Mouse (Mus musculus) limb, embryonic 14.5 days (tissue): ENCODE data around the gene Triobp. TPM values are rescaled to one million over a fixed set of nuclear protein-coding genes. Genes with fewer than 3 reads are reported as not detected.

Experiments
- ATAC-seq: fragments of 200-750 bp; cut with Nextera tagmentation; 2 replicates; pipeline ENCODE4 v1.8.0; 2017; ENCODE audit warnings: low read depth, moderate number of reproducible peaks, moderate TSS enrichment; ENCODE audit not compliant: low FRiP score
- DNase-seq: peaks from one replicate; pipeline ENCODE4 v3.0.0-alpha.2; 2015; ENCODE audit warnings: low spot score
- H3K27ac ChIP-seq: fragments of 300-500 bp; sonication (generic); replicated peaks from 2 replicates; pipeline ENCODE4 v1.5.1; 2014; ENCODE audit warnings: low read depth, mild to moderate bottlenecking, low read length, moderate library complexity, mixed read lengths
- H3K27me3 ChIP-seq: fragments of 300-500 bp; sonication (generic); 2 replicates; pipeline ENCODE4 v1.6.1; 2014; ENCODE audit warnings: low read length, mixed read lengths; ENCODE audit not compliant: control insufficient read depth, insufficient read depth
- H3K36me3 ChIP-seq: fragments of 300-500 bp; sonication (generic); 2 replicates; pipeline ENCODE4 v1.6.1; 2014; ENCODE audit warnings: mild to moderate bottlenecking, low read length, moderate library complexity, mixed read lengths; ENCODE audit not compliant: control insufficient read depth, insufficient read depth
- H3K4me1 ChIP-seq: fragments of 300-500 bp; sonication (generic); 2 replicates; pipeline ENCODE4 v1.6.1; 2014; ENCODE audit warnings: antibody characterized with exemption, low read length, mixed read lengths; ENCODE audit not compliant: control insufficient read depth, insufficient read depth
- H3K4me2 ChIP-seq: fragments of 300-500 bp; sonication (generic); replicated peaks from 2 replicates; pipeline ENCODE4 v1.6.1; 2014; ENCODE audit warnings: low read depth, mild to moderate bottlenecking, low read length, moderate library complexity; ENCODE audit not compliant: severe bottlenecking
- H3K4me3 ChIP-seq: fragments of 300-500 bp; sonication (generic); replicated peaks from 2 replicates; pipeline ENCODE4 v1.5.1; 2014; ENCODE audit warnings: low read length
- H3K9ac ChIP-seq: fragments of 300-500 bp; sonication (generic); 2 replicates; pipeline ENCODE4 v1.6.1; 2014; ENCODE audit warnings: mild to moderate bottlenecking, low read depth, low read length, moderate library complexity; ENCODE audit not compliant: severe bottlenecking
- H3K9me3 ChIP-seq: fragments of 300-500 bp; sonication (generic); 2 replicates; pipeline ENCODE4 v1.6.1; 2016; ENCODE audit warnings: low read length; ENCODE audit not compliant: control insufficient read depth
- POLR2A ChIP-seq: fragments of 200-500 bp; IDR thresholded peaks from 2 replicates; pipeline ENCODE4 v1.8.0; 2012; ENCODE audit warnings: inconsistent platforms, mild to moderate bottlenecking, moderate library complexity, borderline replicate concordance; ENCODE audit not compliant: insufficient read depth, insufficient read length; ENCODE audit errors: extremely low read depth
- WGBS: fragments of 180-500 bp; shearing (Covaris S2); extraction: QIAGEN DNeasy Blood & Tissue Kit; methylation state at CpG from one replicate; pipeline ENCODE4 v1.1.7; 2014; 5-methylcytosine and 5-hydroxymethylcytosine counted together
- polyA plus RNA-seq, 2 experiments: library from polyadenylated mRNA; depleted of rRNA in 1 of 2; stranded (reverse) in 1 of 2; unstranded in 1 of 2; fragments of >200 nt; fragmentation: Nextera tagmentation in 1 of 2; extraction: Ambion mirVana in 1 of 2; gene quantifications; 2 replicates each; pipeline versions ENCODE4 v1.2.1 to v1.2.3; 2012 to 2014

The Triobp gene
- polyA plus RNA-seq, 2 experiments = 44.7 to 64.4 TPM

GRCm38 (mm10) chr15:79027291-79028205, 80.0 kb downstream of the Triobp start:
- 9% methylated on average over 27 of the region's 46 CpGs for WGBS
- no peaks in the 10 kb centered on the region for H3K27me3 ChIP-seq
- peaks cover 25% of the 10 kb centered on the region for H3K4me1 ChIP-seq
- H3K36me3 ChIP-seq = no peaks in the 10 kb centered on the region
- H3K27ac ChIP-seq = peak overlapping the region; percentile 99
- peak overlapping the region; percentile 96 for H3K4me2 ChIP-seq
- DNase-seq (no peak), ATAC-seq (no peak)
- no peaks in the 10 kb centered on the region for H3K9me3 ChIP-seq
- H3K4me3 ChIP-seq = peak overlapping the region; percentile 82
- TF ChIP-seq POLR2A = no peak
- peak overlapping the region; percentile 100 for H3K9ac ChIP-seq

- H3K4me2 ChIP-seq = peak within 1 kb of the TSS; percentile 96
- peak; percentile 88 for DNase-seq
- H3K27me3 ChIP-seq = no peaks in the 10 kb centered on the region
- ATAC-seq = peak; percentile 82
- peaks cover 25% of the 10 kb centered on the region for H3K4me1 ChIP-seq
- H3K36me3 ChIP-seq = no peaks in the 10 kb centered on the region
- peak; percentile 67; the same call in 1 of the 2 replicates for TF ChIP-seq POLR2A
- H3K9me3 ChIP-seq = no peaks in the 10 kb centered on the region
- under 1% methylated on average over 25 of the region's 58 CpGs for WGBS
- H3K27ac ChIP-seq = peak within 1 kb of the TSS; percentile 99
- H3K4me3 ChIP-seq = peak within 1 kb of the TSS; percentile 82
- H3K9ac ChIP-seq = peak within 1 kb of the TSS; percentile 100
These were observed 80.8 kb downstream of the Triobp start, which contains the start of gene H1f0 for GRCm38 (mm10) chr15:79028237-79028738. H1f0 (plus strand) TSS chr15:79028450.

- no peaks in the 10 kb centered on the region for H3K9me3 ChIP-seq
- peak overlapping the region; percentile 100 for H3K9ac ChIP-seq
- ATAC-seq = no peak
- no peak for TF ChIP-seq POLR2A
- peak overlapping the region; percentile 96 for H3K4me2 ChIP-seq
- H3K27ac ChIP-seq = peak overlapping the region; percentile 99
- no peaks in the 10 kb centered on the region for H3K27me3 ChIP-seq
- no peaks in the 10 kb centered on the region for H3K36me3 ChIP-seq
- H3K4me1 ChIP-seq = peaks cover 25% of the 10 kb centered on the region
- peak overlapping the region; percentile 82 for H3K4me3 ChIP-seq
- 16% methylated on average over 16 of the region's 16 CpGs for WGBS
- DNase-seq = no peak
These were observed 81.4 kb downstream of the Triobp start for GRCm38 (mm10) chr15:79028823-79029484.

GRCm38 (mm10) chr15:79029519-79030241, 82.2 kb downstream of the Triobp start:
- Histone ChIP-seq H3K27ac (peak overlapping the region; percentile 56), H3K4me1 (peaks cover 25% of the 10 kb centered on the region), H3K9me3 (no peaks in the 10 kb centered on the region), H3K4me2 (peak overlapping the region; percentile 96), H3K36me3 (no peaks in the 10 kb centered on the region), H3K9ac (peak overlapping the region; percentile 100), H3K27me3 (no peaks in the 10 kb centered on the region), H3K4me3 (peak overlapping the region; percentile 82)
- peak; percentile 49 for DNase-seq
- 6% methylated on average over 11 of the region's 11 CpGs for WGBS
- TF ChIP-seq POLR2A = no peak
- no peak for ATAC-seq
